Mouse (Mus musculus): Measurements from ENCODE around the gene Rasal2. TPM values are rescaled to one million over a fixed set of nuclear protein-coding genes. Genes with fewer than 3 reads are reported as not detected.

Gene Rasal2
- total and polyA plus RNA-seq, 3 experiments: 1.5 to 3.2 TPM; not detected in 1

DNA sequence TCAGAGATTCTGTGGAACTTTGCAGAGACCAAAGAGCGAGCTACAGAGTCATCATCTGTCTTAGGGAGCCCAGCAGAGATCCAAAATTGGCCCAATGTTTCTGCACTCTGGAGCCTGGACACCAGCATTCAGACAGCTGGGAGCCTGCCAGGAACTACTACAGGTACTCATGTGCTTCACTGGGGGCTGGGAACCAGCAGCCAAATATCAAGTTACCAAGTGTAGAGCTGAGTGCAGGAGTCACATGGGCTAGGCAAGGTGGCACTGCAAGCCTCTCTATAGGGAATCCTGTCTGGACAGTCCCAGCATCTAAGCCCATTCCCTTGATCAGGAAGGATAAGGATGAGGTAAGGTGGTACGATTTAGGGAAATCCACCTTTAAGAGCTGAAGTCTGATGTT lies 284.2 kb downstream of the Rasal2 start:
- no peak overlapping the region for H3K9ac ChIP-seq (ENCODE audit: control insufficient read depth, low read depth, low read length, poor library complexity, severe bottlenecking)

DNA sequence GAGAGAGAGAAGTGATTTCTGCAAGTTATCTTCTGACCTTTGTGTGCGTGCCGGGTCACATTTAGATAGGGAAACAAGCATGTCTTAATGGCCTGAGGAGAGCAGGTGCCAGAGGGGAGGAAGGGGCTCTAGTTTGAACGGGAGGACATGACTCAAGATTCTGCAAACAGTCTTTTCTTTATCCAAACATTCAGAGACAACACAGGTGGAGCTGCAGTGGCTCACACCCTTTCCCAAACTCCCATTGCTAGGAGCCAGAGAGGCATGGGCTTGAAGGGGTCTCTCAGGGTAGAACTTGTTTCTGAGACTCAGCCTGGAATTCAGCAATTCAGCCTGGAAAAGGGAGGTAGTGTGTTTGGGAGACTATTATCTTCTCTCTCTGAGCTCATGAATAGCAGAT lies 288.6 kb downstream of the Rasal2 start:
- no peak for TF ChIP-seq CHD1 (IDR thresholded peaks at IDR 0.05; ENCODE audit: low read depth, low read length)
- TF ChIP-seq MEF2A (IDR thresholded peaks at IDR 0.05; ENCODE audit: extremely low read depth, insufficient replicate concordance, low read depth, low read length, poor library complexity, severe bottlenecking): no peak
- TF ChIP-seq POLR2AphosphoS2 (IDR thresholded peaks at IDR 0.05; ENCODE audit: low read length): no peak
- TF ChIP-seq MAX (IDR thresholded peaks at IDR 0.05; ENCODE audit: low read length): no peak
- no peak for TF ChIP-seq RCOR1 (IDR thresholded peaks at IDR 0.05; ENCODE audit: low read depth, low read length)
- TF ChIP-seq ETS1 (IDR thresholded peaks at IDR 0.05; ENCODE audit: low read depth, low read length): no peak
- TF ChIP-seq SIN3A (IDR thresholded peaks at IDR 0.05; ENCODE audit: low read length): no peak
- H3K4me3 ChIP-seq (ENCODE audit: control insufficient read depth in 1 of 2, insufficient read depth in 1 of 2, low read depth in 2 of 2, low read length in 2 of 2): no peak overlapping the region
- H3K9ac ChIP-seq (ENCODE audit: control insufficient read depth, low read depth, low read length, poor library complexity, severe bottlenecking): no peak overlapping the region
- no peaks in the 10 kb centered on the region for H3K36me3 ChIP-seq (ENCODE audit: control insufficient read depth in 1 of 2, insufficient read depth in 2 of 2, low read length in 2 of 2)
- H3K9me3 ChIP-seq (replicated peaks; ENCODE audit: insufficient read depth, low read length): no peaks in the 10 kb centered on the region
- H3K27ac ChIP-seq (ENCODE audit: control insufficient read depth, low read depth, low read length): no peak overlapping the region
- no peaks in the 10 kb centered on the region for H3K27me3 ChIP-seq (ENCODE audit: control insufficient read depth in 1 of 2, insufficient read depth in 2 of 2, low read length in 2 of 2)
- H3K79me2 ChIP-seq (ENCODE audit: control insufficient read depth, insufficient read depth, low read length, poor library complexity): no peaks in the 10 kb centered on the region
- H3K4me1 ChIP-seq (ENCODE audit: control insufficient read depth in 1 of 2, insufficient read depth in 2 of 2, low read length in 2 of 2): no peaks in the 10 kb centered on the region
- no peak for DNase-seq (ENCODE audit: low read depth, low spot score)

More for the DNA sequence above, 284.2 kb downstream of the Rasal2 start:
- H3K36me3 ChIP-seq (ENCODE audit: control insufficient read depth in 1 of 2, insufficient read depth in 2 of 2, low read length in 2 of 2): no peaks in the 10 kb centered on the region
- no peaks in the 10 kb centered on the region for H3K79me2 ChIP-seq (ENCODE audit: control insufficient read depth, insufficient read depth, low read length, poor library complexity)
- DNase-seq (ENCODE audit: low read depth, low spot score): no peak
- H3K27me3 ChIP-seq (ENCODE audit: control insufficient read depth in 1 of 2, insufficient read depth in 2 of 2, low read length in 2 of 2): no peaks in the 10 kb centered on the region
- H3K9me3 ChIP-seq (replicated peaks; ENCODE audit: insufficient read depth, low read length): no peaks in the 10 kb centered on the region
- H3K27ac ChIP-seq (ENCODE audit: control insufficient read depth, low read depth, low read length): no peak overlapping the region
- no peak overlapping the region for H3K4me3 ChIP-seq (ENCODE audit: control insufficient read depth in 1 of 2, insufficient read depth in 1 of 2, low read depth in 2 of 2, low read length in 2 of 2)
- no peaks in the 10 kb centered on the region for H3K4me1 ChIP-seq (ENCODE audit: control insufficient read depth in 1 of 2, insufficient read depth in 2 of 2, low read length in 2 of 2)
- TF ChIP-seq UBTF (IDR thresholded peaks at IDR 0.05; ENCODE audit: borderline replicate concordance, insufficient read depth, low read depth, low read length): no peak
- TF ChIP-seq SIN3A (IDR thresholded peaks at IDR 0.05; ENCODE audit: low read length): no peak
- TF ChIP-seq POLR2AphosphoS2 (IDR thresholded peaks at IDR 0.05; ENCODE audit: low read length): no peak
- no peak for TF ChIP-seq ELF1 (IDR thresholded peaks at IDR 0.05; ENCODE audit: low read depth, low read length)
- no peak for TF ChIP-seq CHD2 (IDR thresholded peaks at IDR 0.05; ENCODE audit: low read length)
- no peak for TF ChIP-seq MAX (IDR thresholded peaks at IDR 0.05; ENCODE audit: low read length)
- TF ChIP-seq SMC3 (IDR thresholded peaks at IDR 0.05; ENCODE audit: low read depth, low read length): no peak
- no peak for TF ChIP-seq RAD21 (IDR thresholded peaks at IDR 0.05; ENCODE audit: low read depth, low read length)
- TF ChIP-seq USF2 (IDR thresholded peaks at IDR 0.05; ENCODE audit: borderline replicate concordance in 1 of 2, insufficient read depth in 1 of 2, low read depth in 1 of 2, low read length in 2 of 2): no peak
- TF ChIP-seq MAZ (IDR thresholded peaks at IDR 0.05; ENCODE audit: low read depth, low read length): no peak
- no peak for TF ChIP-seq JUND (IDR thresholded peaks at IDR 0.05; ENCODE audit: low read depth, low read length)
- TF ChIP-seq ZMIZ1 (IDR thresholded peaks at IDR 0.05; ENCODE audit: low read depth, low read length): no peak
- TF ChIP-seq MAFK (IDR thresholded peaks at IDR 0.05; ENCODE audit: borderline replicate concordance, low read depth, low read length): no peak
- no peak for TF ChIP-seq CHD1 (IDR thresholded peaks at IDR 0.05; ENCODE audit: low read depth, low read length)

Measured in MEL (cell line).